Mouse (Mus musculus) fat pad, adult 2 months (tissue): ENCODE data around the gene Hivep1.
A peak's percentile ranks its signal among the peaks of the same experiment; 100 is the strongest.

Source experiments
- DNase-seq: peaks from one replicate; pipeline ENCODE4 v3.0.0-alpha.2; 2011; ENCODE audit warnings: low read depth, low spot score; ENCODE audit errors: extremely low read depth

Gene Hivep1

GRCm38 (mm10) chr13:42075546-42075945 lies 23.7 kb downstream of the Hivep1 start:
- DNase-seq: peak; percentile 94

GRCm38 (mm10) chr13:42076751-42077302 lies 25.0 kb downstream of the Hivep1 start:
- no peak for DNase-seq

- DNase-seq: no peak
These were observed 25.8 kb downstream of the Hivep1 start for GRCm38 (mm10) chr13:42077629-42078028.

DNA sequence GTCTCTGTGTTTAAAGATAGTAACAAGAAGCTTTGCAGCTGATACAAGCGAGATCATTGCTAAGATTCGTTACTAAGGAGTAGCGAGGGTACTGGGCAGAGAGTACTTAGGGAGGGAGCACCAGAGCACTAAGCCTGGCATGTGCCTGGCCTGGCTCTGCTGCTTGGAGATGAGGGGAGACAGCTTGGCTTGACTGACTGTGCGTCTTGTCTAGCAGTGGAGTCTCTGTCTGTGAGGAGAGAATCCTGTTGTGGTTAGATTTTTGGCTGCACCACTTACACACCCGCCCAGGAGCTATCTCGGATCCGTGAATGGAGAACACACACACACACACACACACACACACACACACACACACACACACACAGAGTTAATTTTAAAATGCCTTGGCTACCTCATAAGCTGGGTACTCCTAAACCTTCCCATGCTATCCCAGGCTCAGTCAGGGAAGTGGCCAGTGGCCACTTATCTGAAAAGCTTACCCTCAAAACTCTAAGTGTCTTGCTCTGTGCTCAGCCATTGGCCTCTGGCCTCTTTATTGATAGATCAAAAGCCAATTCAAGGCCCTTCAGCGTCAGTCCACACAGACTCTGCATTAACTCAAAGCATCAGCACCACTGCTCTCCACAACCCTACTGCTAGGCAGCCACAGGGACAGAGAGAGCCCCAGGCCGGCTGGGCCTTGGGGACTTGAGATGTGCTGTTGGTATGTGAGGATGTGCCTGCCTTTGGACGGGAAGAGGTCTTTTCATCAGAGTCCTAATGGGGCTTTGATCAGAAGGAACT lies 28.5 kb downstream of the Hivep1 start:
- DNase-seq: no peak

DNA sequence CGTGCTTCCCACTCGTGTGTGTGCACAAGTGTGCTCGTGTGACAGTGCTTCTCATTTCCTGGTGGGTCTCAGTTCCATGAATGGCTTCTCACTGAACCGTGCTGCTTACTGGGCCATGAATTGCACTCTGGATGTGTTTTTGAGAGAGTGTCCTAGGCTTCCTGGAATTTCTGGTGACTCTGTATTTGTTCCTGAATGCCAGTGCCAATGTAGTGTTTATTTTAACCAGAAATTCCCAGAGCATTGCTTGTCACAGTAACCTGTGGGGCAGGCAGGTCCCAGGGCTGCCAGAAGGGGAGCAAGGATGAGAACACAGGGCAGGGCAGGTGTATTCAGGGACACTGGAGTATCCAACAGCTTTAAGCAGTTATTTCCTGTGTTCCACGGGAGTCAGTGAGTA lies 36.5 kb downstream of the Hivep1 start:
- DNase-seq: no peak

DNA sequence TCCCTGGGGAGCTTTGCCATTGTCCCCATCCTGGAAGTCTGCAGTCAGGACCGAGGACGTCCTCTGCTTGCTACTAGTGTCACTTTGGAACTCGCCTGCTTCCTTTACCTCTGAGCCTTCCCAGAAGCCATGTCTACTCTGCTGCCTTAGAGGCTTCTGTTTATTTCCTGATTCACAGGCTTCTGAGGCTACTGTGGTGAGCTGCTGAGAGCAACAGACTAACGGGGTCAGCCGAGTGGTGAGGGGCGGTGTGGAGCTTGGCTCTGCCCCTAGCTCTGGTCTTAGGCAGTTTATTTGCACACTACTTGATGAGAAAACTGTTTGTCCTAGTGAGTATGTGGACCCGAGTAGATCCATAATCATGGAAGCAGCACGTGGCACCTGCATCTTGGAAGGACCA lies 37.2 kb downstream of the Hivep1 start:
- DNase-seq: no peak

- DNase-seq: no peak
These were observed 38.9 kb downstream of the Hivep1 start for GRCm38 (mm10) chr13:42090751-42091150.

DNA sequence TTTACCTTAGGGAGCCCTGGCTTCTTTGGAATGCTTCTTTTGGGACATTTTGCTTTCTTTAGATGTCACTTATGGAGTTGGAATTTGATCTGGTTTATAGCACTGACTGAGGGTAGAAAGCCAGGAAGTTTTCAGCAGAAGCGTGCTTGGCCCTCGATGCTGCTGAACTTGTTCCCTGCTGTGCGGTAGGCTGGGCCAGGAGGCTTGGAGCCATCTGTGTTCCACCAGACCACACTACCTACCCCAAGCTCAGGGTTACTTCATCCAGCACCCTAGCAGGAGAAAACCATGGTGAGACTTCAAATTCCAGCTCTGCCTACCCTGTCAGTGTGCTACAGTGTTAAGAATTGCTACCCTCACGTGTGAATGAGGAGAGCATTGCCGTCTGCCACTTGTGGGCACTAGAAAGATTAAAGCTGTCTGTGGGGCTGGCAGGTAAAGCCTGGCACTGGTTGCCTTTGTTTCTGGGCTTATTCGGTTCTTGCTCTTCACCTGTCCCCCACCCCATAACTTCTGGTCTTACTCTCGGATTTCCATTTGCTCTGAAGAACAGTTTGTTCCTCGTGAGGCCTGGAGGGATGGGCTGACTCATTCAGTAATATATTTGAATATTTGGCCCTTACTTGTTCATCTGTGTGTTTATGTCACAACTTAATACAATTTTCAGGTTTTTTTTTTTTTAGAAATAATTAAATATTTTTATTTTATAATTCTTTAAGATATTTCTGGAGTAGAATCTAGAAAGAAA lies 40.7 kb downstream of the Hivep1 start:
- no peak for DNase-seq

DNA sequence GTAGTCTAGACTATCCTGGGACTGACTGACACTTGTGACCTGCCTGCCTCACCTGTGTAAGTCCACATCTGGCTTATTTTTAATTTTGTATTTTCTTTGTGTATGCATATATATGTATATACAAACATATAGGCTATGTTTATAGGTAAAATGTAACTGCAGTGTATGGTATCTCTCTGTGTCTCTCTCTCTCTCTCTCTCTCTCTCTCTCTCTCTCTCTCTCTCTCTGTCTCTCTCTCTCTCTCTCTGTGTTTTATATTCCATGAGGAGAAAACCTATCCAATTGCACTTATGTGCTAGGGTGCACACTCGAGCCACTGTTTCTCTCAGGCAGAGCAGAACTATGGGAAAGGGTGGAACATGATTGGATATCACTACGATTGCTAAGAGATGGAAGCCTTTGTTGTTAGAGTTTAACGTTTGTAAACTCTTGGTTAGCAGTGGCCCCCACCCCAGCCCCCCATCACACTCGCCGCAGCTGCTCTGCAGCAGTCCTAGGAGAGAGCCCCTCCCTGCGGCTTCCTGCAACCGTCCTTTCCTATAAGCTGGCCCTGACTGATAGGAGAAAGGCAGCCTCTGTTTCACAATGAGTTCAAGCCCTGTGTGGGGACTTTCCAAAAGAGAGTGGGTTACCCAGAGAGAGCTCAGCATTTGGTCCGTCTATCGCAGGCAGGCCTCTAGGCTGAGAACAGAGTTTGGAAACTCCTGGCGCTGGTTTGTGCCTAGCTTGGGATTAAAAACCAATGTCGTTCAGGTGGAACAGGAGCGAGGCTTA lies 41.6 kb downstream of the Hivep1 start:
- no peak for DNase-seq

GRCm38 (mm10) chr13:42095826-42096515 lies 44.1 kb downstream of the Hivep1 start:
- no peak for DNase-seq

DNA sequence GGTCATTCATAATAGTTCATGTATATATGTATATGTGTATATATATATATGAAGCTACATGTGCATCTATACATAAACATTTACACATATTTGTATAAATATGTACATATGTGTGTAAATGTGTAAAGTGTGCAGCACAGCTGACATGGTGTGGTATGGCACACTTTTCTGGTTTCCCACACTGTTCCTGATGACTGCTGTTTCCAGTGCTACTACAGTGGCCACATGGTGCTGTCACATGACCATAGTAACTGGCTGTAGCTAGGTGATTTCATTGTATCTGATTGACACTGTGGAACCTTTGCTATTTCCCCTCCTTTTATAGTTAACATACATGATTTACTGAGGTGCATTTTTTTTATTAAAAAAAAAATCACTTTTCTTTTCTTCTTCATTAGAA lies 45.3 kb downstream of the Hivep1 start:
- DNase-seq: no peak

DNA sequence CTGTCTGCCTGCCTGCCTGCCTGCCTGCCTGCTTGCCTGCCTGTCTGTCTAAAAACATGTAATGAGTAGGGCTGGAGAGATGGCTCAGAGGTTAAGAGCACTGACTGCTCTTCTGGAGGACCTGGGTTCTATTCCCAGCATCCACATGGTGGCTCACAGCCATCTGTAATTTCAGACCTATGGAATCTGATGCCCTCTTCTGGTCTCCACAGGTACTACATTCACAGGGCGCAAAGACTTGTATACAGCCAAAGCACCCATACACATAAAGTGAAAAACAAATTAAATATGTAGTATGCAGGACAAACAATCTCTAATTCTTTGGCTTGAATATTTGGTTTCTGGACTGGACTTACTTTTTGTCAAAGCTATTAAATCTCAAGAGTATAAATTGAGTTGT lies 46.7 kb downstream of the Hivep1 start:
- no peak for DNase-seq

DNA sequence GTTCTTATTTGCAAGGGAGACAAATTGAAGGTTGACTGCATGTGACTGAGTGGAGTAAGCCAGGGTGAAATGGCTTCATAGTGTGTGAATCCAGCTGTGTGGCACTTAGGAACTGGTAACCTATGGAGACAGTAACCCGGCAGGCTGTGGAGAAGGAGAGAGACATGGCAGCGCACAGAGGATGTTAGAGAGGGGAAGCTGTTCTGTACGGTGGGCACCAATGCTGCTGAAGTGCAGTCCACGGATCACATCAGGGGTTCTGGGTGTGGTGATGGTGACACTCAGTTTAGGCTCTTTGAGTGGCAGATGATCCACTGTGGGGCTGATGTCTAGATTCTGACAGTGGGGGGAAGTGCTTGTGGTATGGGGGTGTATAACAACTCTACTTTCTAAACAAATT lies 47.7 kb downstream of the Hivep1 start:
- DNase-seq: no peak

- DNase-seq: no peak
These were observed 49.8 kb downstream of the Hivep1 start for GRCm38 (mm10) chr13:42101440-42102190.

GRCm38 (mm10) chr13:42102980-42103379 lies 51.2 kb downstream of the Hivep1 start:
- DNase-seq: no peak

DNA sequence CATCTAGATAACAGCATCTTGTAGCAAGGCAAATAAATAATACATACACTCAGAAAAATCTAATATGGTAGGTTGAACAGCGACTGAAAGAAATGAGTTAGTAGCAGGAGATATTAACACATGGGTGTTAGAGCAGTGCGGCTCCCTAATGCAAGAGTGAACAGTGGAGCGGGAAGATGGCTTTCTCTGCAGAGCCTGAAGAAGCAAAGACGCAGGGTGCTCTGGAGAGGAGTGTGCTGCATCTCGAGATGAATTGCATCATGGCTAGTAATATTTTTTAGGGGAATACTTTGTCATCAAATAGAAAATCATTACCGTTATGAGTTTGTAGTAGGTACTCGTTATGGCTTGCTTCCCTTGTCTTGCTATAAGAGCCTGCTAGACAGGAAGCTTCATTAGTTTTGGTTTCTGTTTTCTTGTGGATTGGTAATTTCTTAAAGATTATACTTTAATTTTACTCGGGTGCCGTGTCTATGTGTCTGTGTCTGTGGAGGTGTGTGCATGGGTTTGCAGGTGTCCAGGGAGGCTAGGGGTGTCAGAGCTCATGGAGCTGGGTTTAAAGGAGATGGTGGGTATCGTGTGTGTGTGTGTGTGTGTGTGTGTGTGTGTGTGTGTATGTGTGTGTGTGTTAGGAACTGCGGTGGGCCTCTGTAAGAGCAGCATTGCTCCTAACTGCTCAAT lies 51.8 kb downstream of the Hivep1 start:
- no peak for DNase-seq

DNA sequence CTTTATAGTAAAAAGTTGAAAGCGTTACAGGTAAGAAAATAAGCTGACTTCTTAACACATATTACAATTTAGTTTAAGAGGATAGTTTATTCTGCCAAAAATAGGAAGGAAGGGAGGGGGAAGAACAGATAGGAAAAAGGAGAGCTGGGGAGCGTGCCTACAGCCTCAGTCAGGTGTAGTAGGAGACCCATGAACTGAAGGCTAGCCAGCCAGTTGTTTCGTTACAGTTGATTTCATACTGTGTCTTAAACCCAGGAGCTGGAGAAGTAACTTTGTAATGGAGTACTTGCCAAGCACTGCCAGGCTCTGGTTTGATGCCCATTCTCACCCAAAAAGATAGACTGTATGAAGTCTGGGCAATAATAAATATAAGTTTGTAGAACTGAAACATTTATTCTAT lies 52.5 kb downstream of the Hivep1 start:
- DNase-seq: no peak

DNA sequence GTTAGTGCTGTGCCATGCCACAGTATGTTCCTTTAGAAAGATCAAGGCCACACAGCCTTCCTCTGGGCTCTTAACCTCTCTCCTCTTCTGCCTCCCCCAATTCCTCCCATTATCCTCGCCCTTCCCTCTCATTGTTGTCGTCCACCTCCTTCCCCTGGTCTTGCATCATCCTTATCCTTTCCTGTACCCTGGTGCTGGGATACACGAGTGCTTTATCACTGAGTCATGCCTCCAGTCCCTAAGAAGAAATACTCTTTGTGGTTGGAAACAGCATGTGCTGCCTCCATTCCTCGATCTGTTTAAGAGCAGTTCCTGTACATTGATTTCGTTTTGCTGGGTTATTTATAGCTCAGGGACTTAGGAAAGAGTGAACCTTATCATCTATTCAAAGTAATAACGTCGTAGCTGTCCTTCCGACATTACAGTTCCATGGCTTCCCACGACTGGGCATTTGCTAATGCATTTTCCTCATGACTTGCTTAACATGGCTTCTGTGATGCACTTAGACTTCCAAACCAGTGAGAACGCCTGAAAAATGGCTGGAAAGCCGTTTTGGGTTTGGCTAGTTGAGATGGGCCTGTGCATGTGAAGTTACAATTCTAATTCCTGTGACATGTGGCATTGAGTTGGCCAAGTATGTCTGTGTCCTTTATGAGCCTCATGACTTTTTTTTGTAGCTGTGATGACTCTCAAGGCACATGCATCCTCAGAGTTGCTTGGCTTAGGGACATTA lies 56.8 kb downstream of the Hivep1 start:
- DNase-seq: no peak

GRCm38 (mm10) chr13:42110416-42110815 lies 58.6 kb downstream of the Hivep1 start:
- DNase-seq: no peak
